Mouse (Mus musculus): ENCODE data around the gene Ddx43.

DNA sequence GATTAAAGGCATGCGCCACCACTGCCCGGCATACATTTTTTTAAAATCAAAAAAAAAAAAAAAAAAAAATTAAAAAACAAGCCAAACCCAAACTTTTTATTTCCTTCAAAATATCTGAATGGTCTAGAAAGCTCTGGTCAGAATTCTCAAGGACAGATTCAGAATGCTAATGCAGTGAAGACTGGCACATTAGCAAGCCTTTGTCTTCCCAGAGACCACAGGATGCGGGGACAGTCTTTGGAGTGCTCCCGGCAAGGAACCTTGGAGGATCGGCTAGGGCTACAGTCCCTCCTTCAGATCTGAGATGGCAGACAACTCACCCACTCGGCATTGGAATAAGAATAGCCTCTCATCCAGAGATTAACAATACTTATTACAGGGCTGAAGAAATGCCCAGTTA, 30.9 kb upstream of the Ddx43 start:
- TF ChIP-seq MAX (IDR thresholded peaks at IDR 0.05; ENCODE audit: low read depth) (no peak), SRF (IDR thresholded peaks at IDR 0.05; ENCODE audit: control insufficient read depth, insufficient read length, low read depth) (no peak), POLR2AphosphoS2 (IDR thresholded peaks at IDR 0.05; ENCODE audit: insufficient read length, low read depth) (no peak), POLR2A (IDR thresholded peaks at IDR 0.05; ENCODE audit: insufficient read length, low read depth) (no peak), MYOD1 (IDR thresholded peaks at IDR 0.05; ENCODE audit: control insufficient read depth in 1 of 3, insufficient read length in 2 of 3, low read depth in 2 of 3) (no peak), REST (IDR thresholded peaks at IDR 0.05; ENCODE audit: insufficient read depth, insufficient read length) (no peak), USF1 (IDR thresholded peaks at IDR 0.05; ENCODE audit: low read depth) (no peak), TCF12 (IDR thresholded peaks at IDR 0.05; ENCODE audit: insufficient read depth, poor library complexity, severe bottlenecking) (no peak), MYOG (IDR thresholded peaks at IDR 0.05; ENCODE audit: control insufficient read depth in 1 of 3, insufficient read depth in 1 of 3, insufficient read length in 2 of 3, low read depth in 2 of 3) (no peak), TCF3 (IDR thresholded peaks at IDR 0.05; ENCODE audit: insufficient read length, low read depth) (no peak), E2F4 (IDR thresholded peaks at IDR 0.05; ENCODE audit: insufficient read depth) (no peak)

All from myocyte (in vitro differentiated cells).